8 mouse cellular contexts compared by ENCODE assay signal in the genomic region with DNA sequence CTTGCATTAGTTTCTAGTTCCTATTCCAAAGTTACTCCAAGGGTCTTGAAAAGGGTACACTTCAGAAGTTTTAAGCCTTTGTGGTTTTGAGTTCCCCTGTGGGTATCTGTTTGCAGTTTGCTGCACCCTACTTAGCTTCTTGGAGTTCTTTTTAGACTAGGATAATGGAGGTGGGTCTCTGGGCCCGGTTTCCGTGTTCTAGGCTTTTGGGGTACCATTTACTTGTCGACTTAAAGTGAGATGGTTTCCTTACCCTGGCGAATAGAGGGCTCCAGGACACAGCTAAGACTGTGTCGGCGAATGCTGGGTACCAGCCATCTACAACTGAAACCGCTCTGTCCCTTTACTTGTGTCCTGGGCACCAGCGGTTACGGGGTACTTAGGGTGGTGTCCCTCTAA. TPM values are rescaled to one million over a fixed set of nuclear protein-coding genes. Genes with fewer than 3 reads are reported as not detected.
DNase-seq lines count a peak whose midpoint lies in the region; ATAC-seq and TF ChIP-seq lines count a peak whose summit lies in the region.

No protein-coding gene starts in this region.

- TF ChIP-seq CTCF in brain, embryonic 14.5 days (IDR thresholded peaks at IDR 0.05; ENCODE audit: borderline replicate concordance, extremely low read depth, insufficient read depth, insufficient read length) = no peak

- WGBS in heart, embryonic 15.5 days = 29% methylated on average over 9 of the region's 9 CpGs
- 15% methylated on average over 9 of the region's 9 CpGs for WGBS in liver, embryonic 15.5 days (ENCODE audit: insufficient replicate concordance)

- peaks cover 35% of the 10 kb centered on the region for H3K4me1 ChIP-seq in heart, embryonic 15.5 days (replicated peaks)
- peaks cover 59% of the 10 kb centered on the region for H3K4me1 ChIP-seq in liver, embryonic 15.5 days (replicated peaks)

- H3K9ac ChIP-seq in heart, embryonic 15.5 days = peak overlapping the region; percentile 79
- H3K9ac ChIP-seq in liver, embryonic 15.5 days = peak overlapping the region; percentile 84

- no peaks in the 10 kb centered on the region for H3K9me3 ChIP-seq in heart, embryonic 15.5 days (replicated peaks)
- H3K9me3 ChIP-seq in liver, embryonic 15.5 days (replicated peaks) = no peaks in the 10 kb centered on the region

- peak overlapping the region; percentile 68 for H3K4me3 ChIP-seq in heart, embryonic 15.5 days
- peak overlapping the region; percentile 64 for H3K4me3 ChIP-seq in liver, embryonic 15.5 days (replicated peaks)

- peak overlapping the region; percentile 99 for H3K27ac ChIP-seq in heart, embryonic 15.5 days
- peak overlapping the region; percentile 100 for H3K27ac ChIP-seq in liver, embryonic 15.5 days (replicated peaks)

- ATAC-seq in heart, embryonic 15.5 days (replicated peaks; ENCODE audit: insufficient number of reproducible peaks, insufficient read depth, low FRiP score, low read depth) = no peak
- ATAC-seq in liver, embryonic 15.5 days (ENCODE audit: insufficient read depth) = no peak

- no peaks in the 10 kb centered on the region for H3K27me3 ChIP-seq in heart, embryonic 15.5 days
- H3K27me3 ChIP-seq in liver, embryonic 15.5 days = no peaks in the 10 kb centered on the region

- peak; percentile 33 for DNase-seq in kidney, adult 9 months
- DNase-seq in kidney, postnatal 14 days = no peak
- DNase-seq in brain, embryonic 14.5 days (ENCODE audit: low read depth) = peak; percentile 43
- peak; percentile 20 to 38 for DNase-seq in thymus, postnatal 10 days (ENCODE audit: low spot score in 2 of 2)
- no peak for DNase-seq in layer of hippocampus, adult 9-11 months
- DNase-seq in T-cell, adult 2 months (ENCODE audit: low spot score) = no peak

- no peak for TF ChIP-seq POLR2A in brain, embryonic 14.5 days (IDR thresholded peaks at IDR 0.05; ENCODE audit: borderline replicate concordance, extremely low read depth, insufficient read depth, insufficient read length, poor library complexity, severe bottlenecking)

- H3K4me2 ChIP-seq in heart, embryonic 15.5 days = peak overlapping the region; percentile 83
- peak overlapping the region; percentile 88 for H3K4me2 ChIP-seq in liver, embryonic 15.5 days

- H3K36me3 ChIP-seq in heart, embryonic 15.5 days = no peaks in the 10 kb centered on the region
- no peaks in the 10 kb centered on the region for H3K36me3 ChIP-seq in liver, embryonic 15.5 days (replicated peaks)

RNA-seq across cellular contexts. Expression of gene Hist2h2be, which starts 0.7 kb away (rescaled TPM):
- polyA plus RNA-seq in brain, embryonic 14.5 days (2012; rRNA removed) = 12.3 and 19.6 TPM in 2 replicates
- 7.3 and 8.1 TPM in 2 replicates for polyA plus RNA-seq in heart, embryonic 15.5 days (2015; fragmentation: Nextera tagmentation; extraction: Ambion mirVana)
- polyA plus RNA-seq in liver, embryonic 15.5 days (2015; fragmentation: Nextera tagmentation; extraction: Ambion mirVana) = 6.5 and 7.7 TPM in 2 replicates

RNA-seq across cellular contexts. Expression of gene Hist2h2ac, which starts 1.0 kb away (rescaled TPM):
- 8.3 and 12.6 TPM in 2 replicates for polyA plus RNA-seq in brain, embryonic 14.5 days (2012; rRNA removed)
- polyA plus RNA-seq in heart, embryonic 15.5 days (2015; fragmentation: Nextera tagmentation; extraction: Ambion mirVana) = 5.3 and 5.5 TPM in 2 replicates
- 16.1 and 18.0 TPM in 2 replicates for polyA plus RNA-seq in liver, embryonic 15.5 days (2015; fragmentation: Nextera tagmentation; extraction: Ambion mirVana)

RNA-seq across cellular contexts. Expression of gene Hist2h2ab, which starts 2.0 kb away (rescaled TPM):
- polyA plus RNA-seq in brain, embryonic 14.5 days (2012; rRNA removed) = 2.2 and 10.2 TPM in 2 replicates
- polyA plus RNA-seq in heart, embryonic 15.5 days (2015; fragmentation: Nextera tagmentation; extraction: Ambion mirVana) = 0.43 TPM in 1 of 2 replicates, not detected in the other
- 0.40 and 0.58 TPM in 2 replicates for polyA plus RNA-seq in liver, embryonic 15.5 days (2015; fragmentation: Nextera tagmentation; extraction: Ambion mirVana)

RNA-seq across cellular contexts. Expression of gene Bola1, which starts 2.1 kb away (rescaled TPM):
- polyA plus RNA-seq in brain, embryonic 14.5 days (2012; rRNA removed) = 48.1 and 54.5 TPM in 2 replicates
- polyA plus RNA-seq in heart, embryonic 15.5 days (2015; fragmentation: Nextera tagmentation; extraction: Ambion mirVana) = 40.7 and 40.8 TPM in 2 replicates
- 32.1 and 34.6 TPM in 2 replicates for polyA plus RNA-seq in liver, embryonic 15.5 days (2015; fragmentation: Nextera tagmentation; extraction: Ambion mirVana)

RNA-seq across cellular contexts. Expression of gene Hist2h3c2, which starts 17.3 kb away (rescaled TPM):
- 62.0 and 84.4 TPM in 2 replicates for polyA plus RNA-seq in brain, embryonic 14.5 days (2012; rRNA removed)
- polyA plus RNA-seq in heart, embryonic 15.5 days (2015; fragmentation: Nextera tagmentation; extraction: Ambion mirVana) = 3.9 and 5.1 TPM in 2 replicates
- 10.8 and 13.6 TPM in 2 replicates for polyA plus RNA-seq in liver, embryonic 15.5 days (2015; fragmentation: Nextera tagmentation; extraction: Ambion mirVana)

Comparison
In these comparisons a context has a peak if more than half of its experiments do, and no peak if none do; other contexts are left out.
1. DNase-seq: peak in kidney, adult 9 months (single experiment), brain, embryonic 14.5 days (single experiment) and thymus, postnatal 10 days (2 of 2); none in kidney, postnatal 14 days (single experiment), layer of hippocampus, adult 9-11 months (single experiment) and T-cell, adult 2 months (single experiment).